Mouse (Mus musculus): ENCODE measurements around the gene Foxo3.

Foxo3 gene

GRCm38 (mm10) chr10:42275401-42275870, 1.1 kb downstream of the Foxo3 start:
- peak in 1 of 2 experiments; percentile 41 for DNase-seq (ENCODE audit: low spot score in 2 of 2)

- peak in 1 of 2 experiments; percentile 23 for DNase-seq (ENCODE audit: low spot score in 2 of 2)
These were observed 1.7 kb downstream of the Foxo3 start for GRCm38 (mm10) chr10:42274712-42275400.

- peak; percentile 27 to 32 for DNase-seq (ENCODE audit: low spot score in 2 of 2)
These were observed 2.5 kb downstream of the Foxo3 start for GRCm38 (mm10) chr10:42273760-42274691.

GRCm38 (mm10) chr10:42273403-42273759, 3.2 kb downstream of the Foxo3 start:
- no peak for DNase-seq (ENCODE audit: low spot score in 2 of 2)

- DNase-seq (ENCODE audit: low spot score in 2 of 2), result no peak
These were observed 4.9 kb downstream of the Foxo3 start for GRCm38 (mm10) chr10:42271454-42272230.

GRCm38 (mm10) chr10:42270277-42271083, 6.1 kb downstream of the Foxo3 start:
- no peak for DNase-seq (ENCODE audit: low spot score in 2 of 2)

GRCm38 (mm10) chr10:42269281-42270025, 7.1 kb downstream of the Foxo3 start:
- no peak for DNase-seq (ENCODE audit: low spot score in 2 of 2)

- DNase-seq (ENCODE audit: low spot score in 2 of 2), result no peak
These were observed 8.6 kb downstream of the Foxo3 start for GRCm38 (mm10) chr10:42267811-42268545.

- no peak for DNase-seq (ENCODE audit: low spot score in 2 of 2)
These were observed 11.4 kb downstream of the Foxo3 start for GRCm38 (mm10) chr10:42265021-42265689.

GRCm38 (mm10) chr10:42264195-42264594, 12.4 kb downstream of the Foxo3 start:
- no peak for DNase-seq (ENCODE audit: low spot score in 2 of 2)

GRCm38 (mm10) chr10:42263701-42264100, 12.9 kb downstream of the Foxo3 start:
- DNase-seq (ENCODE audit: low spot score in 2 of 2), result no peak

GRCm38 (mm10) chr10:42262061-42262460, 14.5 kb downstream of the Foxo3 start:
- no peak for DNase-seq (ENCODE audit: low spot score in 2 of 2)

GRCm38 (mm10) chr10:42261103-42261502, 15.5 kb downstream of the Foxo3 start:
- DNase-seq (ENCODE audit: low spot score in 2 of 2), result no peak

- DNase-seq (ENCODE audit: low spot score in 2 of 2), result no peak
These were observed 16.0 kb downstream of the Foxo3 start for GRCm38 (mm10) chr10:42260523-42260922.

GRCm38 (mm10) chr10:42259602-42260001, 17.0 kb downstream of the Foxo3 start:
- DNase-seq (ENCODE audit: low spot score in 2 of 2), result no peak

GRCm38 (mm10) chr10:42257985-42258384, 18.6 kb downstream of the Foxo3 start:
- DNase-seq (ENCODE audit: low spot score in 2 of 2), result no peak

GRCm38 (mm10) chr10:42254788-42255187, 21.8 kb downstream of the Foxo3 start:
- no peak for DNase-seq (ENCODE audit: low spot score in 2 of 2)

- no peak for DNase-seq (ENCODE audit: low spot score in 2 of 2)
These were observed 24.7 kb downstream of the Foxo3 start for GRCm38 (mm10) chr10:42251749-42252323.

GRCm38 (mm10) chr10:42251203-42251602, 25.4 kb downstream of the Foxo3 start:
- peak in 1 of 2 experiments; percentile 61 for DNase-seq (ENCODE audit: low spot score in 2 of 2)

All from left cerebral cortex, adult 9 months (tissue).